Mouse (Mus musculus): ENCODE measurements at regions not wholly inside any gene's neighbourhood (a gene's known extent, or its start where the extent isn't known, plus 50 kb on each side); places are given as distances from the start of the nearest gene placed in this dataset.
"Not testable (repeated sequence)": the region's sequence is repeated elsewhere in the genome, so short reads cannot be mapped to it uniquely, and the experiment has no call there.

GRCm38 (mm10) chr7:137649650-137650049 is 212.2 kb downstream of the Glrx3 start:
- DNase-seq = no peak

GRCm38 (mm10) chr7:137653837-137654236 is 216.4 kb downstream of the Glrx3 start:
- DNase-seq = no peak

- no peak for DNase-seq
Observed at GRCm38 (mm10) chr7:137667165-137667564, 229.8 kb downstream of the Glrx3 start.

- no peak for DNase-seq
Observed at GRCm38 (mm10) chr7:137671156-137671555, 233.7 kb downstream of the Glrx3 start.

- peak; percentile 52 for DNase-seq
Observed at GRCm38 (mm10) chr7:137674596-137674995, 237.2 kb downstream of the Glrx3 start.

GRCm38 (mm10) chr7:137675381-137675780 is 238.0 kb downstream of the Glrx3 start:
- DNase-seq = no peak

GRCm38 (mm10) chr7:137684826-137685225 is 247.4 kb downstream of the Glrx3 start:
- no peak for DNase-seq

GRCm38 (mm10) chr7:137685320-137685719 is 247.9 kb downstream of the Glrx3 start:
- no peak for DNase-seq

GRCm38 (mm10) chr7:137696831-137697230 is 259.4 kb downstream of the Glrx3 start:
- no peak for DNase-seq

GRCm38 (mm10) chr7:137698501-137698900 is 261.1 kb downstream of the Glrx3 start:
- DNase-seq = not testable (repeated sequence)

GRCm38 (mm10) chr7:137712862-137713261 is 275.4 kb downstream of the Glrx3 start:
- DNase-seq = no peak

- DNase-seq = no peak
Observed at GRCm38 (mm10) chr7:137713856-137714255, 276.4 kb downstream of the Glrx3 start.

GRCm38 (mm10) chr7:137714318-137714962 is 277.0 kb downstream of the Glrx3 start:
- DNase-seq = no peak

- DNase-seq = peak; percentile 6
Observed at GRCm38 (mm10) chr7:137715126-137715900, 277.9 kb downstream of the Glrx3 start.

GRCm38 (mm10) chr7:137723361-137724040 is 286.1 kb downstream of the Glrx3 start:
- peak; percentile 12 for DNase-seq

GRCm38 (mm10) chr7:137726031-137726430 is 288.6 kb downstream of the Glrx3 start:
- DNase-seq = no peak

- DNase-seq = no peak
Observed at GRCm38 (mm10) chr7:137735873-137736527, 298.6 kb downstream of the Glrx3 start.

GRCm38 (mm10) chr7:137741702-137742101 is 304.3 kb downstream of the Glrx3 start:
- no peak for DNase-seq

GRCm38 (mm10) chr7:137742297-137742751 is 304.9 kb downstream of the Glrx3 start:
- no peak for DNase-seq

- DNase-seq = no peak
Observed at GRCm38 (mm10) chr7:137745575-137745974, 308.2 kb downstream of the Glrx3 start.

GRCm38 (mm10) chr7:137745991-137746390 is 308.6 kb downstream of the Glrx3 start:
- DNase-seq = no peak

- DNase-seq = no peak
Observed at GRCm38 (mm10) chr7:137748936-137749335, 311.5 kb downstream of the Glrx3 start.

GRCm38 (mm10) chr7:137750741-137751140 is 313.3 kb downstream of the Glrx3 start:
- DNase-seq = no peak

Data from right cerebral cortex, postnatal 4 days (tissue).